Mouse (Mus musculus): ENCODE data around the gene Adam1a.

DNA sequence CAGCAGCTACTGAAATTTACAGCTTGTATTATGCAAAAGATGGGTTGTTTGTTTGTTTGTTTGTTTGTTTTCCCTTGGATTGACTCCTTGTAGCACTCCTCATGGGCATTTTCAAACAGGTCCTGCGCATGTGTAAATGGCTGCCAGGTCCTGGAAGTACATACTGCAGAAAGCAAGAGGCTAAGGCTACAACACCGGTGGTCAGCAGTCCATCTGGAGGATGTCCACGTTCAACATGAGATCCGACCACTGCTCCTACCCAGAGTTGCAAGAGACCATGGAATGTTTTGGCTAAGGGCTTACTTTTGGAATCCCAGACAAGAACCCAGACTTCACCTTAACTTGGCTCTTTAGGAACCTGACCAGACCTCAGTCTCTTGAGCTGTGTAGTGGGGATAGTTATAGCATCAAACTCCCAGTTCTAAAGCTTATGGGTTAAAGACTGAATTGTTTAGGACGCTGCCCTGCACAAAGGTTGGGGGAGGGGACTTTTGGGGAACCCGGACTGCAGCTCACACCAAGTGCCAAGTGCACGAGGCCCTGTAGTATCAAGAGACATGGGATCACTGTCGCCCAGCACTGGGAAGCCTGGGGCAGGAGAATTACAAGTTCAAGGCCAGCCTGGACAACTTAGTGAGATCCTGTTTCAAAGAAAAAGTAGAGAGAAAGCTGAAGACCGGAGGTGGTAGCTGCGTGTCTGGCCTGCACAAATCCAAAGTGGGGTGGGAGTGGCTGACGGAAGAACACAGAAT, 47.0 kb upstream of the Adam1a start:
- TF ChIP-seq CTCF (IDR thresholded peaks at IDR 0.05; ENCODE audit: low read depth, low read length) (no peak), POLR2A (IDR thresholded peaks at IDR 0.05; ENCODE audit: extremely low read depth, insufficient read depth, low read length) (no peak)
